Mouse (Mus musculus) natural killer cell, adult 2 months (primary cell): Measurements from ENCODE around the gene Kpna7.
"Not testable (repeated sequence)": the region's sequence is repeated elsewhere in the genome, so short reads cannot be mapped to it uniquely, and the experiment has no call there.

Experiments used
- DNase-seq, 2 experiments: peaks; one replicate each; pipeline ENCODE4 v3.0.0; 2022; ENCODE audit warnings: low spot score in 2 of 2

The Kpna7 gene

GRCm38 (mm10) chr5:145083632-145084451, at the start of gene Kpna7, which contains the start of gene Arpc1a:
Kpna7 (minus strand) TSS chr5:145084030.
Arpc1a (plus strand) TSS chr5:145083830.
- peak; percentile 87 to 93 for DNase-seq

DNA sequence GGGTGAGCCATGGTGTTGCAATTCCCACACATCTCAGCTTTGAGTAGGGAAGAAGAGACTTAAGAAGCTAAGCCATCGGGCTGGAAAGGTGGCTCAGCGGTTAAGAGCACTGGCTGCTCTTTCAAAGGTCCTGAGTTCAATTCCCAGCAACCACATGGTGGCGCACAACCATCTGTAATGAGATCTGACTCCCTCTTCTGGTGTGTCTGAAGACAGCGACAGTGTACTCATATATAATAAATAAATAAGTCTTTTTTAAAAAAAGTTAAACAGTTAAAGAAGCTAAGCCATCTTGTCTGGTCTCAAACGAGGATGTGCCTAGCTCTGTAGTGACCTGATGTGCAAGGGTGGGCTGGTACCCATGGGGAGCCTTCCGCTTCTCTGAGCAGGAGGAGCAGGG, 49.4 kb upstream of the Kpna7 start:
- DNase-seq: not testable (repeated sequence)

- no peak for DNase-seq
Observed at GRCm38 (mm10) chr5:145130995-145131394, 47.2 kb upstream of the Kpna7 start.

- no peak for DNase-seq
Observed at GRCm38 (mm10) chr5:145130191-145130590, 46.4 kb upstream of the Kpna7 start.

DNA sequence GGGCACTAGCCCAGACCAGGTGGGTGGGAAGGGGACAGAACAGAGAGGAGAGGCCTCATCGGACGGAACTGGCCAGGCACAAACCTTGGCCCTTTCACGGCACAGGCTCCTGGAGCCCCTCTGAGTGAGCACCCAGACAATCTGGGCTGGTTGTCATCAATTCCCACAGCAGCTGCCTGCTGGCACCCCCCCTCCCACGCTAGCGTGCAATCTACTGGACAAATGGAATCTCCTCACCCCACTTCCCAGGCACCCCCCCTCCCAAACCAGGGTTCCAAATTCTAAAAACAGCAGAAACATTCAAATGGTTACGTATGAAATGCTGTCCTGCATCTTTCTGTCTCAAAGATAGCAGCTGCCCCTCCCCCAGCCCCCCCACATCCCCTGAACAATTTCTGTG, 45.9 kb upstream of the Kpna7 start:
- DNase-seq: not testable (repeated sequence)

- DNase-seq: no peak
Observed at GRCm38 (mm10) chr5:145129124-145129523, 45.3 kb upstream of the Kpna7 start.

- DNase-seq: no peak
Observed at GRCm38 (mm10) chr5:145126580-145126979, 42.8 kb upstream of the Kpna7 start.

GRCm38 (mm10) chr5:145123396-145123795, 39.6 kb upstream of the Kpna7 start:
- no peak for DNase-seq

- DNase-seq: no peak
Observed at GRCm38 (mm10) chr5:145120921-145121320, 37.1 kb upstream of the Kpna7 start.

DNA sequence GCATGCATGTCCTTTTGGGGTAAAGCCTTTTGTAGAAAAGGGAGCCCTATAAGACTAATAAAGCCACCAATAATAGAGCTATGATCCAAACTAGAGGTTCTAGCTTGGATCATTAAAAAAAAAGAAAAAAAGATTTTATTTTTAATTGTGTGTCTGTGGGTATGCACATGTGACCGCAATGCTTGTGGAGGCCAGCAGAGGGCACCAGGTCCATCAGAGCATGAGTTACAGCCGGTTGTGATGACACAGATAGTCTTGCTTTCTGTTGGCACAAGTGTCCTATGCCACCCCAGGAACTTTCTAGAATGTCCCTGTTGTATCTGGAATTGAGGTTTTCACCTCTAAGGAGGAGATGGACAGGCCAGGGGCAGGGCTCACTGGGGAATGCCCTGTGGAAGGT, 35.6 kb upstream of the Kpna7 start:
- peak; percentile 26 to 42 for DNase-seq

DNA sequence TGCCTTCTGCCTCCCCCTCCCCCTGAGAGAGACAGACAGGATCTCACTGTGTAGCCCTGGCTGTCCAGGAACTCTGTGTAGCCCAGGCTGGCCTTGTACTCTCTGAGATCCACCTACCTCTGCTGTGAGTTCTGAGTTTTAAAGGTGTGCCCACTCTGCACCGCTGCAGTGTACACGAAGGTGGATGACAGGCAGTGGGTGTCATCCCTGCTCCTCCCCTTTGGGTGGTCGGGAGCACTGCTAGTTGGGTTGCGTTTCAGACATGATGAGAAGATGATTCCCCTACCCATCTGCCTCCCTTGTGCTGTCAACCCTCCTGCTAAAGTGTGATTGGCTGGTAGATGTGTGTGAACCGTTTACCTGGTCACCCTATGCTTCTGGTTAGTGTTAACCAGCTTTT, 34.6 kb upstream of the Kpna7 start:
- no peak for DNase-seq

GRCm38 (mm10) chr5:145118005-145118404, 34.2 kb upstream of the Kpna7 start:
- DNase-seq: no peak

DNA sequence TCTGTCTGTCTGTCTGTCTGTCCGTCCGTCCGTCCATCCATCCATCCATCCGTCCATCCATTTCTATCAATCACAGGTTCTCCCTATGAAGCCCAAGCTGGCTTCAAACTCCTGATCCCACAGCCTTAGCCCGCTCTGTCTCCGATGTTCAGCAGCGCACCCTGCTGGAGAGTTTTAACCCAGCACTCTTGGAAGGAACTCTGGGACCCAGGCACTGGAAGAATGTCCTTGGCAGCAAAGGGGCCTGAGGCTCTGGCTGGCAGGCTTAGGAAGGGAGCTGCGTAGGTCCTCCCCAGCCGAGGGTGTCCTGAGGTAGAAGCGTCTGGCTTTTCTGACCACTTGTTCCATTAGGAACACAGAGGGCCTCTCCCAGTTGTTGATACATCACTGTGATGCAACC, 33.1 kb upstream of the Kpna7 start:
- DNase-seq: peak; percentile 19 to 46

DNA sequence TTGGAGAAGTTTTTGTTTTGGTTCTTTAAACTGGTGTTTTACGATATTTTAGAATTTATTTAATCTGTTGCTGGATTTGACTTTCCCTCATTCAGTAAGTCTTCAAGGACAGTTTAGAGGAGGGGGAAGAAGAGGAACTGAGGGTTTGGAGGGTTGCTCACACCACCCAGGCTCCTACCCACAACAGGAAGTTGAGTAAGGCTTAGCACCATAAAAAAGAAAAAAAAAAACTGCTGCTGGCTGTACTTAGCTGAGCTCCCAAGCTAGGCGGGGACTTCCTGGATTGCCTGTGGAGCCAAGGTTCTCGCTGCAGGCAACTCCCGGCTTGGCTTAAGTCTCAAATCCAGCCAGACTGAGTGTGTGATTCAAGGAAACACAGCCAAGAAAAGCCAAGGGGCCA, 32.5 kb upstream of the Kpna7 start:
- DNase-seq: peak; percentile 47 to 54

DNA sequence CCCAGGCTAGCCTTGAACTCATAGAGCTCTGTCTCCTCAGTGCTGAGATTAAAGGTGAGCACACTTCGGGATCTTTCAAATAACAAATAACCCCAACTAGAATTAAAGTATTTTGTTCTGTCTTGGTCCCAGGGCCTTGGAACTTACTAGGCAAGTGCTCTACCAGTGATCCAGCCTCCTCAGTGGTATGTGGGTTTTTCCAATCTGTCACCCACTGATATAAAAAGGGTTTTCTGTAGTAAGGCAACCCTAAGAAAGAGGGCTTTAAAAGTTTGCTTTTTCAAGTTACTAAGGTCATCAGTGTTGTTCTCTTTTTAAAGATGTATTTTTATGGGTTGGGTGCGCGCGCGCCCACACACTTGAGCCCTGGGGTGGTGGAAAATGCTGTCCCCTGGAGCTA, 31.9 kb upstream of the Kpna7 start:
- DNase-seq: no peak

DNA sequence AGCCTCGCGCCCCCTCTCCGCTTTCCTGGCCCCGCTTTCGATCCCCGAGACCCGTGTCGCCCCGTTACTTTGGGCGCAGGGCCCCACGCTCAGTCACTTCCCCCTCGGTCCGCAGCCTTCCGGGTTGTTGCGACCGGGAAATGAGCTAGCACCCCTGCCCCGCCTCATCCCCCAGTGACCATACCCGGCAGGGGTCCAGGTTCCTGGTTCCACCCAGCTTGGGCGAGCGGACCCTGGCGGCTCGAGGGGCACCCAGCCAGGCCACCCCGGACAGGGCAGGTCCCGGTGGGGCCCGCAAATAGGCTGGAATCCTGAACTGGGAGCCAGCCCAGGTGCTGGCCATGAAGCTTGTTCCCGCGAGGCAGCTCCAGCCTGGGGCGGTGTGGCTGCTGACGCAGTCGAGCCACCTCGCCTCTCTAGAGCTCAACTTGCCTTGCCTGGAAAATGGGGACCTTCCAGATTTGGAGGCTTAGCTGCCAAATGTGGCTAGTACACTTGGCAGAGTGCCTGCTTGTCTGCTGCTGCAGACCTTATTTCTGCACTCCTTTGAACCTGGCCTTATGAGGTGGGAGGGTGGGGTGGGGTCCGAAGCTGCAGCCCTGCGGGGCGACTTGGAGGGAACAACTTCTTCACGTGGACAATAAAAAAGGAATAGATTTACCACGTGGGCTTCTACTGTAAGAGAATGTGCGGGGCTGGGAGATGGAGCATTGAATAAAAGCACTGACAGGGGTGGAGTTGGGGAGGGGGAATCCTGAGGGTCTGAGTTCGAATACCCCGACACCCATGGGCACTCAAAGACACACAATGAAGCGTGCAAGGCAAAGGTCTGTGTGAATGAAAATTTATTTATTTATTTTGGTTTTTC, 31.0 kb upstream of the Kpna7 start:
- peak; percentile 49 to 55 for DNase-seq

GRCm38 (mm10) chr5:145114071-145114605, 30.3 kb upstream of the Kpna7 start, which contains the start of gene Arpc1b:
Arpc1b (plus strand) TSS chr5:145114215.
- DNase-seq: peak; percentile 57 to 68

- DNase-seq: no peak
Observed at GRCm38 (mm10) chr5:145113416-145113815, 29.6 kb upstream of the Kpna7 start.

- no peak for DNase-seq
Observed at GRCm38 (mm10) chr5:145112566-145112965, 28.7 kb upstream of the Kpna7 start.

DNA sequence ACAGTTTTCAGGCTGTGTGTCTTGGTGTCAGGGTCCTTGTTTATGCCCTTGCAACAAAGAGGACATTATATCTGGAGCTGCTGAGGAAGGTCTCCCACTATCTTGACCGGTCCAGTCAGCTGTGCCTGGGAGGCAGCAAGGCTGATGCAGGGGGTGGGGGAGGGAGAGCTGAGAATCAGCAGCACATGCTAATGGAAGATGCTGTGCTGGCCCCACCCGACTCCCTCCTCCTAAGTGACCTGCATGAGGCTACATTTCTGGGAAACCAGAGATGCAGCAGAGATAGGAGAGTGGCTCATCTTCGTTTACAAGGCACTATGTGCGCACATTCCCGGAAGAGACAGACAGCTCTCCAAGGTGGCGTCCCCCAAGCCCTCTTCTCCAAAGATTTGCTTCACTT, 26.6 kb upstream of the Kpna7 start:
- no peak for DNase-seq

DNA sequence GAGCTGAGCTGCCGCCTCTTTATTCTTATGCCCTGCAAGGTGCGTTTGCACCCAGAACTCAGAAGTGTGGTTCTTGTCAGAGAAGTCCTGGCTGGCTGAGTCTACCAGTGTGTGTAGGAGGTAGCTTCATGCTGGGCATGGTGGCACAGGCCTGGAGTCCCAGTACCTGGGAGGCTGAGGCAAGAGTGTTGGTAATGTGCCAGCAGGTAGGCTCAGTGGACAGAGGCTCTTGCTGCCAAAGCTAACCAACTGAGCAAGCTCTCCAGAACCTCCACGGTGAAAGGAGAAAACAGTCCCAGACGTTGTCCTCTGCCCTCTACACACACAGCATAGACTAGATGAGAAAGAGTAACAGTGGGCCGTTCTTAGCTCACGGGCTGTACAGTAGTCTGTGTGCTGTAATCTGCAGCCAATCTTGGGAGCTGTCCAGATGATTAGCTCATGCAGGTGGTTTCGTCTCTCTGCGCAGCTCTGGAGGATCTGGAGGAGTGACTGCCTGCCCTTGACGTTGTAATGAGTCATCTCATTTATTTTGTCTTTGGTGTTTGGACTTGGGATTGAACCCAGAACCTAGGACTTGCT, 22.0 kb upstream of the Kpna7 start:
- DNase-seq: no peak

DNA sequence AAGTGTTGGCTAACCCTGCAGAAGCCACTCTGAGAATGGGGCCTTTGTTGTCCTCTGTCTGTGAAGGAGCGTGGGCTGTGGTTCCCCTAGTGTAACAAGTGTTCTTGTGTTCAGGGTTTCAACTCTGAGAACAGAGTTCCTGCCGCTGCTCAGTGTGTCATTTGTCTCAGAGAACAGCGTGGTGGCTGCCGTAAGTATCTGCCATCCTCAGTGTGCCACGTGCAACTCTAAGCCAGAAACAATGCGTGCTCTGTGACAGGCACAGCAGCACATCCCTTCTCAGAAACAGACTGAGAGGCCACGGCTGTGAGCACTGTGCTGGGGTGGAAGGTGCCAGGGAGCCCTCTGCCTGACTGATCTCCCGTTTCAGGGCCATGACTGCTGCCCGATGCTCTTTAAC, 20.5 kb upstream of the Kpna7 start:
- no peak for DNase-seq
